Mouse (Mus musculus) ES-E14 (cell line): Measurements from ENCODE around the gene Dnmt3b.

Experiments used
- CHD2 ChIP-seq: IDR thresholded peaks from 2 replicates; pipeline ENCODE4 v1.6.1; 2014; ENCODE audit warnings: mild to moderate bottlenecking, low read depth, low read length, inconsistent platforms
- HCFC1 ChIP-seq: IDR thresholded peaks from 2 replicates; pipeline ENCODE4 v1.6.1; 2012; ENCODE audit warnings: low read length, inconsistent platforms, borderline replicate concordance; ENCODE audit not compliant: insufficient read depth
- MAFK ChIP-seq: IDR thresholded peaks from 2 replicates; pipeline ENCODE4 v1.6.1; 2014; ENCODE audit warnings: mild to moderate bottlenecking, low read depth, low read length, inconsistent platforms; ENCODE audit not compliant: insufficient read depth
- ZNF384 ChIP-seq: IDR thresholded peaks from 2 replicates; pipeline ENCODE4 v1.6.1; 2012; ENCODE audit warnings: low read depth, low read length, inconsistent platforms

- TF ChIP-seq HCFC1 (no peak), CHD2 (no peak), MAFK (no peak), ZNF384 (no peak)
These were observed 20.9 kb downstream of the Dnmt3b start for GRCm38 (mm10) chr2:153670111-153670510.
